Mouse (Mus musculus): ENCODE measurements at regions not wholly inside any gene's neighbourhood (a gene's known extent, or its start where the extent isn't known, plus 50 kb on each side); places are given as distances from the start of the nearest gene placed in this dataset.
A peak's percentile ranks its signal among the peaks of the same experiment; 100 is the strongest.

DNA sequence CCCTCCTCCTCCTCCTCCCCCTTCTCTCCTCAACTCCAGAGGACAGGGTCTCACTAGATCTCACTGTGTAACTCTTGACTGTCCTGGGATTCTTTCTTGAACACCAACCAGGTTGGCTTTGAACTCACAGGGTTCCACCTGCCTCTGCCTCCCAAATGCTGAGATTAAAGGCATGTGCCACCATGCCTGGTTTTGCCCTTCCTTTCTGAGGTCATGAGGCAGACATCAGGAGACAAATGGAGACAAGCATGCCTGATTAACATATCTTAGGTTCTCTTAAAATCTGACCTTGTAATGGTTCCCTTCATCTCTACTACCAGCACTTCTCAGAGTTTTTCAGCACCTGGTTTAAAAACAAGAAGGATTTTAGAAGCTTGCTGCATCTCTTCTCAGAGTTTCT is 143.5 kb downstream of the Gm10260 start:
- DNase-seq (ENCODE audit: low read depth), result no peak

DNA sequence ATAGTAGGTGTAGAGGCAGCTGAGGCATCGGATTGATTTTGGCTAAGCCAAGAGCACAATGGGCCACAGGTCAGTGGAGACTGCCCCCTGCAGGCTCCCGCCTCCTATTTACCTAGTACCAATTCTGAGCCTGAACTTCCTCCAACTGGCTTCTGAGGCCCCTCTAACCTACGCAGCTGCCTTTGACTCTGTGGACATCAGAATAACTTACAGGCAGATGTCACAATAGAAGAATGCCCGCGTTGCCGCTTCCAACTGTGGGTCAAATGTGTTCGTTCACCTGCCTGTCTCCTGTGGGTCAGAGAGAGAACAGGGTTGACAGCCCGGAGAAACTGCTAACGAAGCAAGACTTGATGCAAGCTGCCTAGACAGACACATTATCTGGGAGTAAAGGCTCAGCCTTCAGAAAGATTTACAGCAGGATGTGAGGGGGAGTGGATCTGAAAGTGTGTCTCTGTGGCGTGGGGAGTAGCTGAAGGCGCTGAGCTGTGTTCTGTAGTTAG is 153.2 kb downstream of the Gm10260 start:
- DNase-seq (ENCODE audit: low read depth), result peak; percentile 81

DNA sequence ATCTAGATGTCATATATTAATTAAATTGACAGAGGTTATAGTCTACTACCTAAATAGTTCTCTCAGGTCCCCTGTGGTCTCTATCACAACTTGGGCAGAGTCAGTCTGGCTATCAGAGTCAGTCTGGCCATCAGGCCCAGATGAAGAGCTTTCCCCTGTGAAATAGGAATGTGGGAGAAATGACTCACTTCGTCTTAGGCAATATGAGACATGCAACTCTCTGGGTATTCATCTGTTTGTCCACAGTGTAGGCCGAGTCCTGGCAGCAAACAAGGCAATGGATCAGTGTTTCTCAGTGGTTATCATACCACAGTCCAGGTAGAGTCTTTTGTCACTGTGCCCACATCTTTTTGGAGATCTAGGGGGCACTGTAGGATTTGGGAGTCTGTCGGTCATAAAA is 156.0 kb downstream of the Gm10260 start:
- DNase-seq (ENCODE audit: low read depth), result no peak

GRCm38 (mm10) chr13:97601135-97601730 is 159.2 kb downstream of the Gm10260 start:
- no peak for DNase-seq (ENCODE audit: low read depth)

DNA sequence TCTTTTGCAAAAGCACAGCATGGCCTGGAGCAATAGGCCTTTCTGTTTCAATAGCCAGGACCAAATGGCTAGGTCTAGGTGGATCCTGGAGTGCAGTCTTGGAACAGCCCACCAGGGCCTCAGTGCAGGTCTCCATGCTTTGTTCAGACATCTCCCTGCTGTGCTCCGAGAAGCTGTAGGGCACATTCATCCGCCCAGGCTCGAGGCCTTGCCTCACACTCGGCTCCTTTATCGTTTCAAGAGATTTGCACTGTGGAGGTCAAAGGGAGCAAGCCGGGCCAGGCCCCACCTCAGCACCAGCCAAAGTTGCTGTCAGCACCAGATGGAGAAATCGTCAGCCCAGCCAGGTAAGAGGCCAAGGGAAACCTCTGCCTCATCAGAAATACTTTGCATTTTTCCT is 160.3 kb downstream of the Gm10260 start:
- DNase-seq (ENCODE audit: low read depth), result no peak

GRCm38 (mm10) chr13:97598507-97599431 is 161.7 kb downstream of the Gm10260 start:
- DNase-seq (ENCODE audit: low read depth), result no peak

- DNase-seq (ENCODE audit: low read depth), result no peak
Observed at GRCm38 (mm10) chr13:97594851-97595250, 165.6 kb downstream of the Gm10260 start.

DNA sequence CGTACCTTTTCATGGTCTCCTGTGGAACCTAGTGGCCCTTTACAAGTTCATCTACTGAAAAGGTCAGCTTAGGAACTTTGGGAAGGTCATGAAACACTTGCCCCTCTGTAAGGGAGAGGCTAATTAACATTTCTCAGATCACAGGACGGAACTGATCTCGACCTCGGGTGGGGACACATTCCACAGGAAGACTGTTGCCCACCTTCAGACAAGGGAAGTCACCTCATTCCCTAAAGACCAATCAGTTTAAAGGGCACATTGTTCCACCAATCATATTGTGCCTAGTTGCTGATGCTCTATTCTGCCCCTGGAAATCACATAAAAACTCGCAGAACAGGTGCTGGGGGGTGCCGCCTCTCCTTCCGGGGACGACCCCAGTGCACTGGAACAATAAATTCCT is 170.8 kb downstream of the Gm10260 start:
- DNase-seq (ENCODE audit: low read depth), result no peak

- no peak for DNase-seq (ENCODE audit: low read depth)
Observed at GRCm38 (mm10) chr13:97588085-97588484, 172.3 kb downstream of the Gm10260 start.

GRCm38 (mm10) chr13:97587088-97587487 is 173.3 kb downstream of the Gm10260 start:
- peak; percentile 35 for DNase-seq (ENCODE audit: low read depth)

- DNase-seq (ENCODE audit: low read depth), result no peak
Observed at GRCm38 (mm10) chr13:97584045-97584444, 176.4 kb downstream of the Gm10260 start.

GRCm38 (mm10) chr13:97581380-97581779 is 179.1 kb downstream of the Gm10260 start:
- no peak for DNase-seq (ENCODE audit: low read depth)

DNA sequence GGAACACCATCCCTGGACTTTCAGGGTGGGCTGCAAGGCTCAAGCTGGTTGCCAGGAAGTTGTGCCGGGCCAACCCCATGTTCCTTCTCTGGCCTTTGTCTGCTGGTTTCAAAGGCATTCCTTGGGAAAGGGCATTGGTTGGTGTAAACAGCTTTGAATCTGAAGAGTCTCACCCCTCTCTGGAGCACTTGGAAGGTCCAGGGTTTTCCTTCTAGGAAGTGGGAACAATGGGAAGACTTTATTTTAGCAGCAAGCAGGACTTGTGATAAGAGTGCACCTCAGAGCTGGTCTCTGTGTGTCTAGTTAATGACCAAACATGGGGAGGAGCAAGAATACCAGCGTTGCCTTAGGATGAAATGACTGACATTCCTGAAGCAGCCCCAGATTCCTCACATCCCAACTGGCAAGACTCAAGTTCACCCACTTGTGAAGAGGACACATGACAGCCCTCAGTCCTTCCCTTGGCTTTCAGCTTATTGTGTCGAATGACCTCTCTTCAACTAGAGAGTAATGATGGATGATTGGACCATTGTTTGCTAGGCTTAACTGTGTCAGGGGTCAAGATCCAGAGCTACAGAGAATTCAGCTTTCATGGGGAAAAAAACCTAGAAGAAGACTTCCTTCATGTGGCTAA is 180.1 kb downstream of the Gm10260 start:
- DNase-seq (ENCODE audit: low read depth), result no peak

GRCm38 (mm10) chr13:97578595-97578994 is 181.8 kb downstream of the Gm10260 start:
- DNase-seq (ENCODE audit: low read depth), result no peak

DNA sequence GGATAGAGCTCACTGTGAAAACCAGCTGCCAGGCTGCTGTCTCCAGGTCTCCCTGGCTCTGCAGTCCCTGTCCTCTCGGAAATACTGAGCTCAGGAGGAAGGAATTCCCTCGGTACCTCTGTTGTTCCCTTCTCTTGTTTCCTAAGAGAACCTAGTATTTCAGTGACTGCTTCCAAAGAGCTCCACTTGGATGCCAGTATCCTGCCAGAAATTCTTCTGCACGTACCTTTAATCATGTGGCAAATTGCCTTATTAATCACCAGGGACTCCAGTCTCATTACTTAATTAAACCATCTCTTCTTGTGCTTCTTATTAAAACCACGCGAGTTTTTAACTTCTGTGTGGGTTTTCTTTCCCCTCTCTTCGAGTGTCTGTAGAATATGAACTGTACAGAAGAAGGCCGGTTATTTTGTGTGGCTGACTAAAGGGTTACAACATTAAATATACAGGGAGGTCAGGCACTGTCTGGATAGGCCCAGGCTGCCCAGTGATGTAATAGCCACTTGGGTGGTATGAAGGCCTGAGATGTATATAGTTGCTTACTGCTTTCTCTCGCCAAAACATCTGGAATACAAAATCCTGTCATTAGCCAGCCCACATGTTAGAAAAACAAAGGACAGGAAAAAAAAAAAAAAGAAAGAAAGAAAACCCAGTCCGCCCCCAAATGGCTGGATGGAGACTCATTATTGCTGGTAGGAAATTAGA is 183.2 kb downstream of the Gm10260 start:
- DNase-seq (ENCODE audit: low read depth), result no peak

- DNase-seq (ENCODE audit: low read depth), result no peak
Observed at GRCm38 (mm10) chr13:97573601-97574000, 186.8 kb downstream of the Gm10260 start.

GRCm38 (mm10) chr13:97572352-97572751 is 188.1 kb downstream of the Gm10260 start:
- DNase-seq (ENCODE audit: low read depth), result no peak

- DNase-seq (ENCODE audit: low read depth), result no peak
Observed at GRCm38 (mm10) chr13:97570009-97570408, 190.4 kb downstream of the Gm10260 start.

- no peak for DNase-seq (ENCODE audit: low read depth)
Observed at GRCm38 (mm10) chr13:97567632-97568031, 192.8 kb downstream of the Gm10260 start.

DNA sequence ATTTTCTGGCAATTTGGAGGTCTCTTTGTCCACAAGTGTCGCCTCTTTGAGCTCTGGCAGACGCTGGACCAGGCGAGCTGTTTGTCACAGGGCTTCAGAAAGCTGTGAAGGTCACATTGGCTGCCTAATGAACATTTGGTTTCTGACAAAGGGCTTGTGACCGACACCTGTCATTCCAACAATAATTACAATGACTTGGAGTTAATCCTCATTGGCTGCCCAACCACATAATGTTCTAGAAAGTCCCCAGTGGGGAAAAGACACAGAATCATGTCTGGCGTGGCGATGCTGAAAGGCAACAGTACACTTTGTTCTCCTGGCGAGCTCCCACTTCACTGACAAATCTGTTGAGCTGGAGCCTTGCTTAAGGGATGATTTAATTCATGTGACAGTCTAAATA is 194.4 kb downstream of the Gm10260 start:
- no peak for DNase-seq (ENCODE audit: low read depth)

GRCm38 (mm10) chr13:97562241-97562640 is 198.2 kb downstream of the Gm10260 start:
- DNase-seq (ENCODE audit: low read depth), result no peak

GRCm38 (mm10) chr13:97560789-97561188 is 199.6 kb downstream of the Gm10260 start:
- DNase-seq (ENCODE audit: low read depth), result no peak

Data from naive thymus-derived CD4-positive, alpha-beta T cell, adult 2 months (primary cell).